Comparison of ENCODE assay signal across 8 mouse cellular contexts in genomic region chr8:109251360-109251798, GRCm38 (mm10).
DNase-seq lines count a peak whose midpoint lies in the region; ATAC-seq and TF ChIP-seq lines count a peak whose summit lies in the region.

No protein-coding gene starts in this region.

- H3K27me3 ChIP-seq in heart, embryonic 13.5 days (replicated peaks), result no peaks in the 10 kb centered on the region
- no peaks in the 10 kb centered on the region for H3K27me3 ChIP-seq in midbrain, embryonic 16.5 days (ENCODE audit: control insufficient read depth, insufficient read depth, low read depth, low read length)
- H3K27me3 ChIP-seq in intestine, postnatal 0 days (replicated peaks; ENCODE audit: control insufficient read depth, insufficient read depth, low read length), result no peaks in the 10 kb centered on the region
- H3K27me3 ChIP-seq in heart, embryonic 10.5 days (ENCODE audit: insufficient read depth, poor library complexity, severe bottlenecking), result no peaks in the 10 kb centered on the region

- no peak for ATAC-seq in heart, embryonic 13.5 days (ENCODE audit: extremely low read depth, insufficient number of reproducible peaks, low FRiP score, low TSS enrichment)
- peak; percentile 87 for ATAC-seq in midbrain, embryonic 16.5 days
- ATAC-seq in intestine, postnatal 0 days, result no peak

- H3K27ac ChIP-seq in heart, embryonic 13.5 days (replicated peaks), result no peak overlapping the region
- peak overlapping the region; percentile 92 for H3K27ac ChIP-seq in midbrain, embryonic 16.5 days (ENCODE audit: low read length)
- H3K27ac ChIP-seq in intestine, postnatal 0 days (ENCODE audit: low read depth, low read length), result no peak overlapping the region
- no peak overlapping the region for H3K27ac ChIP-seq in heart, embryonic 10.5 days

- no peak overlapping the region for H3K9ac ChIP-seq in heart, embryonic 13.5 days
- peak overlapping the region; percentile 50 for H3K9ac ChIP-seq in midbrain, embryonic 16.5 days (ENCODE audit: low read depth, low read length)
- no peak overlapping the region for H3K9ac ChIP-seq in intestine, postnatal 0 days (ENCODE audit: low read depth, low read length)

- peaks cover 5% of the 10 kb centered on the region; the same call in 1 of the 2 replicates for H3K9me3 ChIP-seq in heart, embryonic 13.5 days
- H3K9me3 ChIP-seq in midbrain, embryonic 16.5 days (replicated peaks; ENCODE audit: control insufficient read depth, low read length, poor library complexity, severe bottlenecking), result no peaks in the 10 kb centered on the region; the same call in none of the 2 replicates
- no peaks in the 10 kb centered on the region for H3K9me3 ChIP-seq in intestine, postnatal 0 days (ENCODE audit: control insufficient read depth)
- H3K9me3 ChIP-seq in heart, embryonic 10.5 days, result no peaks in the 10 kb centered on the region

- TF ChIP-seq POLR2A in brain, embryonic 14.5 days (IDR thresholded peaks at IDR 0.05; ENCODE audit: borderline replicate concordance, extremely low read depth, insufficient read depth, insufficient read length, poor library complexity, severe bottlenecking), result no peak

- DNase-seq in heart, adult 8-10 months (ENCODE audit: low spot score), result no peak
- DNase-seq in brain, embryonic 14.5 days (ENCODE audit: low read depth), result peak; percentile 97
- DNase-seq in frontal cortex, postnatal 36 days (ENCODE audit: low spot score in 2 of 2), result peak; percentile 53 to 58
- DNase-seq in adrenal gland, postnatal 10 days, result no peak
- DNase-seq in heart, embryonic 10.5 days (ENCODE audit: low spot score), result no peak

- no peaks in the 10 kb centered on the region for H3K36me3 ChIP-seq in heart, embryonic 13.5 days
- H3K36me3 ChIP-seq in midbrain, embryonic 16.5 days (ENCODE audit: control insufficient read depth, insufficient read depth, low read length), result no peaks in the 10 kb centered on the region
- H3K36me3 ChIP-seq in intestine, postnatal 0 days (ENCODE audit: control insufficient read depth, insufficient read depth), result no peaks in the 10 kb centered on the region
- no peaks in the 10 kb centered on the region for H3K36me3 ChIP-seq in heart, embryonic 10.5 days

- no peaks in the 10 kb centered on the region for H3K4me1 ChIP-seq in heart, embryonic 13.5 days
- peaks cover 18% of the 10 kb centered on the region for H3K4me1 ChIP-seq in midbrain, embryonic 16.5 days (ENCODE audit: control insufficient read depth, insufficient read depth, low read length)
- H3K4me1 ChIP-seq in intestine, postnatal 0 days (replicated peaks; ENCODE audit: control insufficient read depth, insufficient read depth, low read length), result no peaks in the 10 kb centered on the region
- no peaks in the 10 kb centered on the region for H3K4me1 ChIP-seq in heart, embryonic 10.5 days

- 0 out of 2 replicates have a peak overlapping the region, but pooled peaks have one; percentile 0 for H3K4me3 ChIP-seq in heart, embryonic 13.5 days
- peak overlapping the region; percentile 40 for H3K4me3 ChIP-seq in midbrain, embryonic 16.5 days (ENCODE audit: low read depth, low read length)
- no peak overlapping the region for H3K4me3 ChIP-seq in intestine, postnatal 0 days (ENCODE audit: low read depth, low read length)
- no peak overlapping the region for H3K4me3 ChIP-seq in heart, embryonic 10.5 days

- H3K4me2 ChIP-seq in heart, embryonic 13.5 days, result peak overlapping the region; percentile 9
- peak overlapping the region; percentile 64 for H3K4me2 ChIP-seq in midbrain, embryonic 16.5 days (ENCODE audit: low read length)
- H3K4me2 ChIP-seq in intestine, postnatal 0 days (replicated peaks; ENCODE audit: low read depth), result no peak overlapping the region

- TF ChIP-seq CTCF in brain, embryonic 14.5 days (IDR thresholded peaks at IDR 0.05; ENCODE audit: borderline replicate concordance, extremely low read depth, insufficient read depth, insufficient read length), result no peak
- TF ChIP-seq CTCF in intestine, postnatal 0 days (IDR thresholded peaks at IDR 0.05; ENCODE audit: low read depth), result no peak

- WGBS in heart, embryonic 13.5 days, result 74% methylated on average over 24 of the region's 24 CpGs
- 37% methylated on average over 24 of the region's 24 CpGs for WGBS in midbrain, embryonic 16.5 days
- WGBS in intestine, postnatal 0 days, result 75% methylated on average over 24 of the region's 24 CpGs
- 82% methylated on average over 24 of the region's 24 CpGs for WGBS in heart, embryonic 10.5 days

Comparison
In these comparisons a context has a peak if more than half of its experiments do, and no peak if none do; other contexts are left out.
1. H3K4me3 ChIP-seq: peak in heart, embryonic 13.5 days (single experiment) and midbrain, embryonic 16.5 days (single experiment); none in intestine, postnatal 0 days (single experiment) and heart, embryonic 10.5 days (single experiment).
2. DNase-seq: peak in brain, embryonic 14.5 days (single experiment) and frontal cortex, postnatal 36 days (2 of 2); none in heart, adult 8-10 months (single experiment), adrenal gland, postnatal 10 days (single experiment) and heart, embryonic 10.5 days (single experiment).